In the genomic region with DNA sequence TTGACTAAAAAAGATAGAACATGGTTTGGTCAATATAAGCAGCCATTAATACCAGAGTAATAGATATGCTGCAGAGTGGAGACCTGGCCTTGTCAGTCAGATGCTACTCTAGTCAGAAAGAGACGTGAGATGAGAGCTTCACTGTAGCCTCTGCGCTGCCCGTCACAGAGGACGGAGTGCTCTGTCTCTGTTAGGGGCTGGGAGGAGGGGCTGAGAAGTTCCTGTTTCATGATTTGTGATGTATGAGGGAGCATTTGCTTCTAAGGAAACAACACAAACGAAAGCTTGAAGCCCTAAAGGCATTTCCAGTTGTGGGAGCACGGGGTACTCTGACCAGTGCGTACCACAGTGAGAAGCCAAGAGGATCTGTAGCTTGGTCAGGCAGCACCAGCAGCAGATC, we compare ENCODE assay signal across 27 mouse cellular contexts. TPM values are rescaled to one million over a fixed set of nuclear protein-coding genes. Genes with fewer than 3 reads are reported as not detected.
DNase-seq lines count a peak whose midpoint lies in the region; ATAC-seq lines count a peak whose summit lies in the region.
"Had no signal": no experiment of that assay in that cellular context is flagged by ENCODE, and none has a peak within 500 bp of the region (broad histone marks: within the 10 kb centered on the region; RNA-seq: fewer than 3 reads in every experiment).

No protein-coding gene starts in this region.

- ATAC-seq in kidney, embryonic 16.5 days (ENCODE audit: low FRiP score, low TSS enrichment): 0 out of 2 replicates have a peak, but pooled peaks have one; percentile 35
- peak; percentile 81 for ATAC-seq in common myeloid progenitor, adult 5-6 weeks (replicated peaks; ENCODE audit: low read depth, poor library complexity, severe bottlenecking)
- ATAC-seq in megakaryocyte, adult 5-6 weeks (ENCODE audit: poor library complexity, severe bottlenecking): peak; percentile 47; the same call in 1 of the 2 replicates
- no peak for ATAC-seq in midbrain, embryonic 14.5 days (ENCODE audit: low FRiP score, low TSS enrichment)
- ATAC-seq in midbrain, embryonic 16.5 days: no peak
- ATAC-seq: CD4-positive, CD25-positive, alpha-beta regulatory T cell, adult 4 months; forebrain, embryonic 15.5 days; hindbrain, postnatal 0 days; inflammation-experienced regulatory T-cells, adult 6 months; intestine, embryonic 16.5 days had no signal

- no peaks in the 10 kb centered on the region for H3K4me1 ChIP-seq in kidney, embryonic 16.5 days (ENCODE audit: insufficient read depth, low read length)
- no peaks in the 10 kb centered on the region for H3K4me1 ChIP-seq in midbrain, embryonic 14.5 days (ENCODE audit: control insufficient read depth, insufficient read depth, low read length)
- H3K4me1 ChIP-seq in midbrain, embryonic 16.5 days (ENCODE audit: control insufficient read depth, insufficient read depth, low read length): no peaks in the 10 kb centered on the region
- H3K4me1 ChIP-seq: embryonic facial prominence, embryonic 10.5 days; forebrain, embryonic 12.5 days; forebrain, embryonic 15.5 days; heart, embryonic 10.5 days; hindbrain, embryonic 10.5 days had no signal

- WGBS in kidney, embryonic 16.5 days: 50% methylated on average over 7 of the region's 7 CpGs
- WGBS in midbrain, embryonic 14.5 days: 83% methylated on average over 7 of the region's 7 CpGs
- 82% methylated on average over 7 of the region's 7 CpGs for WGBS in midbrain, embryonic 16.5 days

- H3K27ac ChIP-seq in kidney, embryonic 16.5 days (ENCODE audit: low read length): no peak overlapping the region
- H3K27ac ChIP-seq in midbrain, embryonic 14.5 days (replicated peaks; ENCODE audit: low read depth, low read length): no peak overlapping the region
- no peak overlapping the region for H3K27ac ChIP-seq in midbrain, embryonic 16.5 days (ENCODE audit: low read length)
- H3K27ac ChIP-seq: embryonic facial prominence, embryonic 10.5 days; embryonic facial prominence, embryonic 13.5 days; forebrain, embryonic 12.5 days; forebrain, embryonic 15.5 days; heart, adult 2 months; heart, embryonic 10.5 days; hindbrain, embryonic 10.5 days; hindbrain, embryonic 13.5 days; hindbrain, postnatal 0 days had no signal

- no peak overlapping the region for H3K4me2 ChIP-seq in kidney, embryonic 16.5 days (replicated peaks; ENCODE audit: low read depth, low read length)
- no peak overlapping the region for H3K4me2 ChIP-seq in midbrain, embryonic 14.5 days (ENCODE audit: low read length)
- no peak overlapping the region for H3K4me2 ChIP-seq in midbrain, embryonic 16.5 days (ENCODE audit: low read length)
- H3K4me2 ChIP-seq: embryonic facial prominence, embryonic 13.5 days; forebrain, embryonic 12.5 days; forebrain, embryonic 15.5 days; hindbrain, embryonic 13.5 days had no signal

- H3K36me3 ChIP-seq in kidney, embryonic 16.5 days (ENCODE audit: insufficient read depth, low read length): peaks cover 4% of the 10 kb centered on the region; the same call in 1 of the 2 replicates
- peaks cover 10% of the 10 kb centered on the region; the same call in 1 of the 2 replicates for H3K36me3 ChIP-seq in midbrain, embryonic 14.5 days (ENCODE audit: control insufficient read depth, insufficient read depth, low read length)
- peaks cover 9% of the 10 kb centered on the region for H3K36me3 ChIP-seq in midbrain, embryonic 16.5 days (ENCODE audit: control insufficient read depth, insufficient read depth, low read length)

- H3K27me3 ChIP-seq in kidney, embryonic 16.5 days (ENCODE audit: insufficient read depth, low read length): no peaks in the 10 kb centered on the region
- H3K27me3 ChIP-seq in midbrain, embryonic 14.5 days (ENCODE audit: control insufficient read depth, insufficient read depth, low read length): no peaks in the 10 kb centered on the region
- no peaks in the 10 kb centered on the region for H3K27me3 ChIP-seq in midbrain, embryonic 16.5 days (ENCODE audit: control insufficient read depth, insufficient read depth, low read depth, low read length)
- H3K27me3 ChIP-seq: embryonic facial prominence, embryonic 13.5 days; forebrain, embryonic 12.5 days; forebrain, embryonic 15.5 days; hindbrain, embryonic 13.5 days had no signal

- DNase-seq in kidney, adult 8-10 months: no peak
- no peak for DNase-seq in midbrain, embryonic 14.5 days
- DNase-seq: adrenal gland, adult 2 months; cerebellum, adult 11 months; cerebellum, adult 2 months; cerebellum, adult 9-11 months; cerebellum, postnatal 25 days; embryo, embryonic 11 days; gastrocnemius, postnatal 14 days; heart, adult 2 months had no signal

- no peaks in the 10 kb centered on the region for H3K9me3 ChIP-seq in kidney, embryonic 16.5 days (ENCODE audit: low read length)
- no peaks in the 10 kb centered on the region for H3K9me3 ChIP-seq in midbrain, embryonic 14.5 days (ENCODE audit: control insufficient read depth, low read length)
- H3K9me3 ChIP-seq in midbrain, embryonic 16.5 days (replicated peaks; ENCODE audit: control insufficient read depth, low read length, poor library complexity, severe bottlenecking): no peaks in the 10 kb centered on the region
- H3K9me3 ChIP-seq: embryonic facial prominence, embryonic 10.5 days; embryonic facial prominence, embryonic 13.5 days; forebrain, embryonic 12.5 days; forebrain, embryonic 15.5 days; heart, embryonic 10.5 days; hindbrain, embryonic 10.5 days; hindbrain, embryonic 13.5 days had no signal

- H3K9ac ChIP-seq in kidney, embryonic 16.5 days (replicated peaks; ENCODE audit: low read length): no peak overlapping the region
- H3K9ac ChIP-seq in midbrain, embryonic 14.5 days (replicated peaks; ENCODE audit: low read length): no peak overlapping the region
- no peak overlapping the region for H3K9ac ChIP-seq in midbrain, embryonic 16.5 days (ENCODE audit: low read depth, low read length)
- H3K9ac ChIP-seq: embryonic facial prominence, embryonic 13.5 days; forebrain, embryonic 12.5 days; forebrain, embryonic 15.5 days; hindbrain, embryonic 13.5 days had no signal

- H3K4me3 ChIP-seq in kidney, embryonic 16.5 days (ENCODE audit: low read length): no peak overlapping the region
- H3K4me3 ChIP-seq in midbrain, embryonic 14.5 days (replicated peaks; ENCODE audit: low read depth, low read length): no peak overlapping the region
- H3K4me3 ChIP-seq in midbrain, embryonic 16.5 days (ENCODE audit: low read depth, low read length): no peak overlapping the region
- H3K4me3 ChIP-seq: embryonic facial prominence, embryonic 10.5 days; embryonic facial prominence, embryonic 13.5 days; erythroblast, embryonic 14.5 days; forebrain, embryonic 12.5 days; forebrain, embryonic 15.5 days; heart, adult 2 months; heart, embryonic 10.5 days; hindbrain, embryonic 10.5 days; hindbrain, embryonic 13.5 days had no signal

RNA-seq across cellular contexts. Expression of gene Tbc1d19, which starts 16.5 kb away (rescaled TPM):
- polyA plus RNA-seq in kidney, embryonic 16.5 days (2015; fragmentation: Nextera tagmentation; extraction: Ambion mirVana): 51.4 and 56.9 TPM in 2 replicates
- total RNA-seq in common myeloid progenitor, adult 5-6 weeks (2017): 12.6 and 18.1 TPM in 2 replicates
- 6.2 and 9.1 TPM in 2 replicates for total RNA-seq in megakaryocyte, adult 5-6 weeks (2015)
- total RNA-seq in megakaryocyte, adult 5-6 weeks (2017): 2.8 and 7.6 TPM in 2 replicates
- polyA plus RNA-seq in midbrain, embryonic 14.5 days (2014; fragmentation: Nextera tagmentation; extraction: Ambion mirVana): 69.0 and 71.0 TPM in 2 replicates
- 71.6 and 77.9 TPM in 2 replicates for polyA plus RNA-seq in midbrain, embryonic 16.5 days (2015; fragmentation: Nextera tagmentation; extraction: Ambion mirVana)
- total RNA-seq: MEL had no signal

Comparison
In these comparisons a context has a peak if more than half of its experiments do, and no peak if none do; other contexts are left out.
1. ATAC-seq: peak in kidney, embryonic 16.5 days (single experiment), common myeloid progenitor, adult 5-6 weeks (single experiment) and megakaryocyte, adult 5-6 weeks (single experiment); none in midbrain, embryonic 14.5 days (single experiment) and midbrain, embryonic 16.5 days (single experiment).